Mouse (Mus musculus): ENCODE data around the gene Tmem213. TPM values are rescaled to one million over a fixed set of nuclear protein-coding genes. Genes with fewer than 3 reads are reported as not detected.
A peak's percentile ranks its signal among the peaks of the same experiment; 100 is the strongest.

The Tmem213 gene
- polyA plus RNA-seq, 1 experiment from 2014 or later = not detected

DNA sequence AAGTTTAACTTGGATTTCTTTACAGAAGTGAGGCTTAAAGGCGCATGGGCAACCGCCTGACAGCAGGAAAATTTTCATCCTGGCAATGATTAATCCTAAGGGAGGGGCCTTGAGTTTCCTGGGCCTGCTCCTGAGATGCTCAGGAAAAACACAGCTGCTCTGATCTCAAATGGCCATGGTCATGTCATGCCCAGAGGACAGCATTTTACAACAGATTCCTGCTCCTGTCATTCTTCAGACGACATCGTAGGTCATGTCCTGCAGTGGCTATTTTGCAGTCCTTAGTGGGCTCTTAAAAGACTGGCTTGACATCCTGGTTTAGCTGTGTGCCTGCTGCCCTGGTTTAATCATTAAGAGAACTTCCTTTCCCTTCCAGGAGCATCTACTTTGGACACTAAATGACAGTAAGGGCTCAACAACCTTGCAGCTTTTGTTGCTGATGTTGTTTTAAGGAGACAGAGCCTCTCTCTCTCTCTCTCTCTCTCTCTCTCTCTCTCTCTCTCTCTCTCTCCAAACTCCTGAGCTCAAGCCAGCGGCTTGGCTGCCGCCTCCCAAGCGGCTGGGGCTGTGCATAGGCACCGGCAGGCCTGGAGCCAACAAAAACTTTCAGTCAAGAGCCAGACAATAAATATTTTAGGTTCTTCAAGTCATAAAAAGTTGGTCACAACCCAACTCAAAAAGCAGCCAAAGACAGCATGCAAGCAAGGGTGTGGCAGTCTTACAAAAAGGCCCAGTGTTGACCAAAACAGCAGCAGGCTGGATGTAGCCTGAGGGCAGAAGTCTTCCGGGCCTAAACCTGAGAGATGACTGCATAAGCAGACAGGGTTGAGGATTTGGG lies 35.3 kb downstream of the Tmem213 start:
- WGBS = 78% methylated on average over 9 of the region's 9 CpGs
- H3K4me2 ChIP-seq (ENCODE audit: low read length) = no peak overlapping the region
- H3K27ac ChIP-seq (ENCODE audit: low read length) = no peak overlapping the region
- H3K27me3 ChIP-seq (ENCODE audit: control insufficient read depth, insufficient read depth, low read depth, low read length) = no peaks in the 10 kb centered on the region
- ATAC-seq = no peak
- peaks cover 31% of the 10 kb centered on the region for H3K36me3 ChIP-seq (ENCODE audit: control insufficient read depth, insufficient read depth, low read length)
- H3K9me3 ChIP-seq (replicated peaks; ENCODE audit: control insufficient read depth, low read length, poor library complexity, severe bottlenecking) = no peaks in the 10 kb centered on the region
- H3K9ac ChIP-seq (ENCODE audit: low read depth, low read length) = no peak overlapping the region
- no peak overlapping the region for H3K4me3 ChIP-seq (ENCODE audit: low read depth, low read length)
- no peaks in the 10 kb centered on the region for H3K4me1 ChIP-seq (ENCODE audit: control insufficient read depth, insufficient read depth, low read length)

DNA sequence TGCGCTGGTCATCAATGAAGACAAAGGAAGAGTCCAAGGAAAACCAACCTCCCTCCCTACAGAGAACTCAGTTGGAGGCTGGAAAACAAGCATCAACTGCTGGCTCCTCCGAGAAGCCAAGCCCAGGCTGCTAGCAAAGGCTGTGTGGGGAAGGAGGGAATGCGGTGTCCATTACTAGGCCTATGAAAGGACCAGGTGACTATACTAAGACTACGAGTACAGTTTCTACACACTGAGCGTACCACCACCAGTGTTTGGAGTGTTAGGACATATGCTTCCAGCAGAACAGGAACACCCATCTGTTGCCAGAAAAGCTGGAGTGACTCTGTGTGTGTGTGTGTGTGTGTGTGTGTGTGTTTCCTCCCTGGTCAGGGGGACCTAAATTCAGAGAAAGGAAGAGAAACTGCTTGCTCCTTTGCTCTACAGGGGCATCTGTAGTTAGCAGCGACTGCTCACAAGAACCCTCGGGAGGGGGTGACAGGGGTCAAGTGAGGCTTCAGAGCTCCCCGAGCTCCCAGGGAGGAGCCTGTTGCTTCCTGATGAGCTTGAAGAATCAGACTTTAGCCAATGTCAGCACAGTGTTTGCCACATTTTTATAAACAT lies 36.5 kb downstream of the Tmem213 start:
- Histone ChIP-seq H3K4me1 (ENCODE audit: control insufficient read depth, insufficient read depth, low read length) (no peaks in the 10 kb centered on the region), H3K4me2 (ENCODE audit: low read length) (no peak overlapping the region), H3K36me3 (ENCODE audit: control insufficient read depth, insufficient read depth, low read length) (peaks cover 31% of the 10 kb centered on the region), H3K9ac (ENCODE audit: low read depth, low read length) (no peak overlapping the region), H3K27me3 (ENCODE audit: control insufficient read depth, insufficient read depth, low read depth, low read length) (no peaks in the 10 kb centered on the region), H3K4me3 (ENCODE audit: low read depth, low read length) (no peak overlapping the region), H3K9me3 (replicated peaks; ENCODE audit: control insufficient read depth, low read length, poor library complexity, severe bottlenecking) (no peaks in the 10 kb centered on the region), H3K27ac (ENCODE audit: low read length) (no peak overlapping the region)
- ATAC-seq = no peak
- WGBS = 65% methylated on average over 8 of the region's 8 CpGs

DNA sequence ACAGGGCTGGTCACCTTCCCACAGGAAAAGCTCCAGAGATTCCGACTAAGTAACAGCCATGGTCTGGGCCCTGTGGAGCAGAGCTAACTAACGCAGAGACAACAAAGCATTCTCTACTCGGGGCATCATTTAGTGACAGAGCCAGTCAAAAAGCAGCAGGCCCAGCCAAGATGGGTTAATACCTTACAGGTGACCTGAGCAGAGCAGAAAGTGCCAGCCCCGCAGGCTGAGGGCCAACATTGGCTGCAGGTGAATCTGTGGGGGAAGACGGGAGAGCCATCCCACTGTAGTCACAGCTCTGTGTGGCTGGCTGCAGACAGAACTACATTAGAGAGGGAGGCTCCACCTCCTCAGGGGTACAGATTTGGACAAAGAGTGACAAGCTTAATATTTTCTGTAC lies 38.2 kb downstream of the Tmem213 start:
- H3K36me3 ChIP-seq (ENCODE audit: control insufficient read depth, insufficient read depth, low read length) = peaks cover 29% of the 10 kb centered on the region
- WGBS = 86% methylated on average over 5 of the region's 5 CpGs

DNA sequence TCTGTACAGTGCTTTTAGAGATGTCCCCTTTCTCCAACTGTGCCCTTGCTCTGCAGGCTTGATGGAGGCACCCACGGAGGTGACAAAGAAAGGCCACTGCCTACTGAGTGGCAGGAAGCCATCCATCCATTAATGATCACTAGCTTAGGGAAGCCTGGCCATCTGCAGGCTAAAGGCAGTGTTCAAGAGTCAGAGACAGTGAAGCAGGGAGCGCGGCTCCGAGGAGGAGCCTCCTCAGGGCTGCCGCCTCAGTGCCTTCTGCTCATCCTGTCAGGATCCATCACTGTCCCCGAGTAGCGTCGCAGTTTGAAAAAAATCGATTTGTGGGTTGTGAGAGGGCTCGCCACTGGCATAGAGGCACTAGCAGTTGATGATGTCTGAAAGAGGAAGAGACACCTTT lies 39.6 kb downstream of the Tmem213 start:
- H3K9ac ChIP-seq (ENCODE audit: low read depth, low read length) = no peak overlapping the region
- 90% methylated on average over 10 of the region's 10 CpGs for WGBS
- H3K9me3 ChIP-seq (replicated peaks; ENCODE audit: control insufficient read depth, low read length, poor library complexity, severe bottlenecking) = no peaks in the 10 kb centered on the region
- H3K27me3 ChIP-seq (ENCODE audit: control insufficient read depth, insufficient read depth, low read depth, low read length) = no peaks in the 10 kb centered on the region
- H3K4me1 ChIP-seq (ENCODE audit: control insufficient read depth, insufficient read depth, low read length) = no peaks in the 10 kb centered on the region
- ATAC-seq = no peak
- H3K27ac ChIP-seq (ENCODE audit: low read length) = no peak overlapping the region
- no peak overlapping the region for H3K4me2 ChIP-seq (ENCODE audit: low read length)
- no peak overlapping the region for H3K4me3 ChIP-seq (ENCODE audit: low read depth, low read length)
- peaks cover 28% of the 10 kb centered on the region for H3K36me3 ChIP-seq (ENCODE audit: control insufficient read depth, insufficient read depth, low read length)

More for the DNA sequence above, 38.2 kb downstream of the Tmem213 start:
- no peaks in the 10 kb centered on the region for H3K27me3 ChIP-seq (ENCODE audit: control insufficient read depth, insufficient read depth, low read depth, low read length)
- H3K9ac ChIP-seq (ENCODE audit: low read depth, low read length) = no peak overlapping the region
- H3K4me3 ChIP-seq (ENCODE audit: low read depth, low read length) = no peak overlapping the region
- no peak for ATAC-seq
- no peak overlapping the region for H3K4me2 ChIP-seq (ENCODE audit: low read length)
- no peak overlapping the region for H3K27ac ChIP-seq (ENCODE audit: low read length)
- no peaks in the 10 kb centered on the region for H3K9me3 ChIP-seq (replicated peaks; ENCODE audit: control insufficient read depth, low read length, poor library complexity, severe bottlenecking)
- no peaks in the 10 kb centered on the region for H3K4me1 ChIP-seq (ENCODE audit: control insufficient read depth, insufficient read depth, low read length)

DNA sequence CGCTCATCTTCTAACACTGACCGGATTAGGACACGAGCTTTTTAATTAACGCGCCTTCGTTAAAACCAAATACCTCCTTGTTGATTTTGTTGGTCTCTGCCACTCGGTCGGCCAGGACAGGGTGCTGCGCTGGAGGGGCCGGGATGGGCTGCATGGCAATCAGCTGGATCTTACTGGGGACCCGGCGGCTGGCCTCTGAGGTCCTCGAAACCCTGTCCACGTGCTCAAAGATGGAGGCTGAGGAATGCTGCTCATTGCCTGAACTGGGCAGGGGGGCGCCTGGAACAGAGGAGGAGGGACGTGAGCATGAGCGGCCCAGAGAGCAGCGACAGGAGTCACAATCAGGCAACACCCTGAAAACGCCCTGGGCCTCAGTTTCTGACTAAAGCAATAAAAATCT lies 40.4 kb downstream of the Tmem213 start:
- Histone ChIP-seq H3K4me2 (ENCODE audit: low read length) (no peak overlapping the region), H3K27me3 (ENCODE audit: control insufficient read depth, insufficient read depth, low read depth, low read length) (no peaks in the 10 kb centered on the region), H3K9me3 (replicated peaks; ENCODE audit: control insufficient read depth, low read length, poor library complexity, severe bottlenecking) (no peaks in the 10 kb centered on the region), H3K9ac (ENCODE audit: low read depth, low read length) (no peak overlapping the region), H3K4me3 (ENCODE audit: low read depth, low read length) (no peak overlapping the region), H3K36me3 (ENCODE audit: control insufficient read depth, insufficient read depth, low read length) (peaks cover 28% of the 10 kb centered on the region), H3K4me1 (ENCODE audit: control insufficient read depth, insufficient read depth, low read length) (no peaks in the 10 kb centered on the region), H3K27ac (ENCODE audit: low read length) (no peak overlapping the region)
- no peak for ATAC-seq
- 90% methylated on average over 19 of the region's 19 CpGs for WGBS

DNA sequence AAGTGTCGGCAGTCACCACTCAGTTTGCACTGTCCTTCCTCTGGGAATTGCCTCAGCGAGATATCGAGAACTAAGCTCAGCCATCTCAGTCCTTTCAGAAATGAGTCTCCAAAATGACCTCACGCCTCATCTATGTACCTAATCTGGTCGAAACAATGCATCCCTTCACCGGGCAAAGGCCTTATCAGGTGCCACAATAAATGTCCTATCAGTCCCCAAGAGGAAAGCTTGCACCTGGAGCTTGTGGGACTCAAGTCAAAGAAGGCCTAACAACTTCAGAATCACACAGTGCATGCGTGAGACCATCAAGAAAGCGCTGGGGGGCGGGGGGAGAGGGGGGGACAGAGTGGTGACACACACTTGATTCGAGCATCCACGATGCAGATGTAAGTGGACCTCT lies 43.2 kb downstream of the Tmem213 start:
- 85% methylated on average over 11 of the region's 11 CpGs for WGBS
- H3K27ac ChIP-seq (ENCODE audit: low read length) = no peak overlapping the region
- no peak for ATAC-seq
- H3K36me3 ChIP-seq (ENCODE audit: control insufficient read depth, insufficient read depth, low read length) = peaks cover 26% of the 10 kb centered on the region
- H3K27me3 ChIP-seq (ENCODE audit: control insufficient read depth, insufficient read depth, low read depth, low read length) = no peaks in the 10 kb centered on the region
- no peak overlapping the region for H3K4me2 ChIP-seq (ENCODE audit: low read length)
- no peak overlapping the region for H3K4me3 ChIP-seq (ENCODE audit: low read depth, low read length)
- H3K9me3 ChIP-seq (replicated peaks; ENCODE audit: control insufficient read depth, low read length, poor library complexity, severe bottlenecking) = no peaks in the 10 kb centered on the region
- H3K9ac ChIP-seq (ENCODE audit: low read depth, low read length) = no peak overlapping the region
- no peaks in the 10 kb centered on the region for H3K4me1 ChIP-seq (ENCODE audit: control insufficient read depth, insufficient read depth, low read length)

DNA sequence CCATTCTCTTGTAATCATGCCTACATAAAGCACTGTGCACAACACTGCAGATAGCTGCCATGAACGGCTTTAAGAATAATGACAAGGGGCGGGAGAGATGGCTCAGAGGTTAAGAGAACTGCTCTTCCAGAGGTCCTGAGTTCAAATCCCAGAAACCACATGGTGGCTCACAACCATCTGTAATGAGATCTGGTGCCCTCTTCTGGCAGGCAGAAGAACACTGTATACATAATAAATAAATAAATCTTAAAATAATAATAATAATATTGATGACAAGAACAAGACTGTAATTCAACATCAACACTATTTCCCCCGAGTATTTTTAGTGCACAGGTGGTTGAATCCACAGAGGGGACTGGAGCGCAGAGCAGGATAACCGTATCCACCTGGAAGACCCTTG lies 47.1 kb downstream of the Tmem213 start:
- ATAC-seq = no peak
- no peak overlapping the region for H3K27ac ChIP-seq (ENCODE audit: low read length)
- no peaks in the 10 kb centered on the region for H3K9me3 ChIP-seq (replicated peaks; ENCODE audit: control insufficient read depth, low read length, poor library complexity, severe bottlenecking)
- H3K4me2 ChIP-seq (ENCODE audit: low read length) = no peak overlapping the region
- peaks cover 13% of the 10 kb centered on the region for H3K4me1 ChIP-seq (ENCODE audit: control insufficient read depth, insufficient read depth, low read length)
- H3K4me3 ChIP-seq (ENCODE audit: low read depth, low read length) = no peak overlapping the region
- peaks cover 14% of the 10 kb centered on the region for H3K36me3 ChIP-seq (ENCODE audit: control insufficient read depth, insufficient read depth, low read length)
- H3K9ac ChIP-seq (ENCODE audit: low read depth, low read length) = no peak overlapping the region
- 94% methylated on average over 5 of the region's 5 CpGs for WGBS
- H3K27me3 ChIP-seq (ENCODE audit: control insufficient read depth, insufficient read depth, low read depth, low read length) = no peaks in the 10 kb centered on the region

DNA sequence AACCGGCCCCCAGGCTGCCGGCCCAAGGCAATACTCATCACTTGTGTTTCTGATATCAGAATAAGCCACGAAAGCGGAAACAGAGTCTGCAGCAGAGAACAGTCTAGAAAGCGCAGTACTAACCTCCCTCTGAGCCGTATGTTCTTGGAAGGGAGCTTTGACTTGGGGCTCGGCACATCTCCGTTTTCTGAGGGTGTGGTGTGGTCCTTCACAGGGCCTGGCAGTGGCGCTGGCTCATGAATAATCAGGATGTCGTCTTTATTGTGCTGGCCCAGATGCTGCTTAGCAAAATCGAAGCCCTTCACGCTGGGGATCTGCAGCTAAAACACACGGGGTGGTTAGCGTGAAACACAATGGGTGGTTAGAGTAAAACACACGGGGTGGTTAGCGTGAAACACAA lies 48.9 kb downstream of the Tmem213 start:
- H3K9me3 ChIP-seq (replicated peaks; ENCODE audit: control insufficient read depth, low read length, poor library complexity, severe bottlenecking) = no peaks in the 10 kb centered on the region
- H3K9ac ChIP-seq (ENCODE audit: low read depth, low read length) = no peak overlapping the region
- H3K27ac ChIP-seq (ENCODE audit: low read length) = peak overlapping the region; percentile 2; the same call in 1 of the 2 replicates
- H3K4me1 ChIP-seq (ENCODE audit: control insufficient read depth, insufficient read depth, low read length) = peaks cover 13% of the 10 kb centered on the region
- ATAC-seq = no peak
- no peak overlapping the region for H3K4me3 ChIP-seq (ENCODE audit: low read depth, low read length)
- WGBS = 40% methylated on average over 16 of the region's 16 CpGs
- no peak overlapping the region for H3K4me2 ChIP-seq (ENCODE audit: low read length)
- no peaks in the 10 kb centered on the region for H3K27me3 ChIP-seq (ENCODE audit: control insufficient read depth, insufficient read depth, low read depth, low read length)
- peaks cover 12% of the 10 kb centered on the region for H3K36me3 ChIP-seq (ENCODE audit: control insufficient read depth, insufficient read depth, low read length)

DNA sequence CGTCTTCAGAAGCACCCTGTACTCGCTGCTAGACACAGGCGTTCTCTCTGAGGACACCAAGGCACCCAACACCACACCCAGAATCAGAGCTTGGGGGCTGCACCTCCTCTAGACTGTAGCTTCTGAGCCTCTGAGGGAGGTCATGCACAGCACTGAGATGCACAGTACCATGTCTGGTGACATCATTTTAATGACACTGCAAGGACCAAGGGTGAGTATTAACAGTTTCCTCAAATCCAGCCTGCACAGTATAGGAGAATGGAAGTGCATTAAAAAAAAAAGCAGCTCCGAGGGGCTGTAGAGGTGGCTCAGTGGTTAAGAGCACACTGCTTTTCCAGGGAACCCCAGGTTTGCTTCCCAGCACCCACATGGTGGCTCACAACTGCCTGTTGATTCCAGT lies 50.5 kb downstream of the Tmem213 start:
- Histone ChIP-seq H3K9ac (ENCODE audit: low read depth, low read length) (no peak overlapping the region), H3K4me2 (ENCODE audit: low read length) (no peak overlapping the region), H3K9me3 (replicated peaks; ENCODE audit: control insufficient read depth, low read length, poor library complexity, severe bottlenecking) (no peaks in the 10 kb centered on the region), H3K4me1 (ENCODE audit: control insufficient read depth, insufficient read depth, low read length) (peaks cover 17% of the 10 kb centered on the region), H3K27me3 (ENCODE audit: control insufficient read depth, insufficient read depth, low read depth, low read length) (no peaks in the 10 kb centered on the region), H3K27ac (ENCODE audit: low read length) (no peak overlapping the region), H3K4me3 (ENCODE audit: low read depth, low read length) (no peak overlapping the region), H3K36me3 (ENCODE audit: control insufficient read depth, insufficient read depth, low read length) (peaks cover 14% of the 10 kb centered on the region; the same call in 1 of the 2 replicates)
- ATAC-seq = peak; percentile 55
- WGBS = 72% methylated on average over 4 of the region's 4 CpGs

Data from midbrain, embryonic 16.5 days (tissue).